28 mouse cellular contexts compared by ENCODE assay signal in genomic region chr17:65365535-65366254, GRCm38 (mm10).
DNase-seq lines count a peak whose midpoint lies in the region; ATAC-seq lines count a peak whose summit lies in the region.
"Had no signal": no experiment of that assay in that cellular context is flagged by ENCODE, and none has a peak within 500 bp of the region (broad histone marks: within the 10 kb centered on the region; RNA-seq: fewer than 3 reads in every experiment).

No protein-coding gene starts in this region.

- no peak overlapping the region for H3K4me2 ChIP-seq in hindbrain, embryonic 11.5 days (replicated peaks; ENCODE audit: low read depth, low read length)
- H3K4me2 ChIP-seq in neural tube, embryonic 14.5 days (ENCODE audit: low read depth, low read length) = no peak overlapping the region
- H3K4me2 ChIP-seq in hindbrain, embryonic 12.5 days (replicated peaks) = no peak overlapping the region
- no peak overlapping the region for H3K4me2 ChIP-seq in hindbrain, embryonic 16.5 days (ENCODE audit: low read length)
- H3K4me2 ChIP-seq: limb, embryonic 13.5 days; liver, embryonic 11.5 days; lung, embryonic 15.5 days had no signal

- peak; percentile 10 for DNase-seq in hindbrain, embryonic 11.5 days (ENCODE audit: low spot score)
- no peak for DNase-seq in hindbrain, embryonic 10.5 days (ENCODE audit: low spot score)
- DNase-seq in neural tube, embryonic 10.5 days (ENCODE audit: extremely low spot score, low spot score) = no peak
- no peak for DNase-seq in heart, adult 11 months
- DNase-seq in right cerebral cortex, adult 2 months (ENCODE audit: low spot score in 2 of 2) = no peak
- DNase-seq: adrenal gland, postnatal 10 days; B cell, adult 2 months; cerebellum, adult 11-12 months; cerebellum, postnatal 14 days; forebrain, postnatal 0 days; gastrocnemius, postnatal 10 days; kidney, adult 9 months; kidney, postnatal 25 days; right cerebral cortex, postnatal 25 days; spleen, adult 18-20 months; thymus, postnatal 14 days had no signal

- WGBS in hindbrain, embryonic 11.5 days = 52% methylated on average over 3 of the region's 3 CpGs
- 71% methylated on average over 3 of the region's 3 CpGs for WGBS in hindbrain, embryonic 10.5 days
- WGBS in neural tube, embryonic 14.5 days = 45% methylated on average over 3 of the region's 3 CpGs
- 55% methylated on average over 3 of the region's 3 CpGs for WGBS in hindbrain, embryonic 12.5 days
- WGBS in hindbrain, embryonic 16.5 days = 36% methylated on average over 3 of the region's 3 CpGs

- H3K9ac ChIP-seq in hindbrain, embryonic 11.5 days (ENCODE audit: low read depth, low read length) = no peak overlapping the region
- no peak overlapping the region for H3K9ac ChIP-seq in neural tube, embryonic 14.5 days (replicated peaks; ENCODE audit: low read depth, low read length)
- H3K9ac ChIP-seq in hindbrain, embryonic 12.5 days = no peak overlapping the region
- no peak overlapping the region for H3K9ac ChIP-seq in hindbrain, embryonic 16.5 days (ENCODE audit: low read depth, low read length)
- H3K9ac ChIP-seq: forebrain, postnatal 0 days; limb, embryonic 13.5 days; lung, embryonic 15.5 days had no signal

- no peaks in the 10 kb centered on the region for H3K36me3 ChIP-seq in hindbrain, embryonic 11.5 days (ENCODE audit: control insufficient read depth, insufficient read depth, low read length)
- H3K36me3 ChIP-seq in hindbrain, embryonic 10.5 days = no peaks in the 10 kb centered on the region
- H3K36me3 ChIP-seq in neural tube, embryonic 14.5 days (ENCODE audit: control insufficient read depth, insufficient read depth, low read length) = no peaks in the 10 kb centered on the region
- H3K36me3 ChIP-seq in hindbrain, embryonic 12.5 days = no peaks in the 10 kb centered on the region
- no peaks in the 10 kb centered on the region for H3K36me3 ChIP-seq in hindbrain, embryonic 16.5 days (ENCODE audit: control insufficient read depth, insufficient read depth, low read length)
- H3K36me3 ChIP-seq: limb, embryonic 13.5 days; lung, embryonic 15.5 days; midbrain, embryonic 10.5 days had no signal

- H3K4me3 ChIP-seq in hindbrain, embryonic 11.5 days (ENCODE audit: low read depth, low read length) = no peak overlapping the region
- H3K4me3 ChIP-seq in hindbrain, embryonic 10.5 days = no peak overlapping the region
- no peak overlapping the region for H3K4me3 ChIP-seq in neural tube, embryonic 14.5 days (ENCODE audit: low read depth, low read length)
- H3K4me3 ChIP-seq in hindbrain, embryonic 12.5 days = no peak overlapping the region
- H3K4me3 ChIP-seq in hindbrain, embryonic 16.5 days (ENCODE audit: low read length) = no peak overlapping the region
- H3K4me3 ChIP-seq: left cerebral cortex, adult 2 months; limb, embryonic 13.5 days; lung, embryonic 15.5 days; midbrain, embryonic 10.5 days; myocyte had no signal

- H3K27me3 ChIP-seq in hindbrain, embryonic 11.5 days (ENCODE audit: control insufficient read depth, insufficient read depth, low read length) = no peaks in the 10 kb centered on the region
- H3K27me3 ChIP-seq in hindbrain, embryonic 10.5 days (ENCODE audit: insufficient read depth, poor library complexity, severe bottlenecking) = no peaks in the 10 kb centered on the region
- H3K27me3 ChIP-seq in neural tube, embryonic 14.5 days (ENCODE audit: control insufficient read depth, insufficient read depth, low read length) = no peaks in the 10 kb centered on the region
- no peaks in the 10 kb centered on the region for H3K27me3 ChIP-seq in hindbrain, embryonic 12.5 days
- H3K27me3 ChIP-seq in hindbrain, embryonic 16.5 days (replicated peaks; ENCODE audit: control insufficient read depth, insufficient read depth, low read length) = no peaks in the 10 kb centered on the region
- H3K27me3 ChIP-seq: limb, embryonic 13.5 days; lung, embryonic 15.5 days had no signal

- no peaks in the 10 kb centered on the region for H3K9me3 ChIP-seq in hindbrain, embryonic 11.5 days (ENCODE audit: control insufficient read depth, low read length)
- 0 out of 2 replicates have a peak, but pooled peaks cover 6% of the 10 kb centered on the region for H3K9me3 ChIP-seq in hindbrain, embryonic 10.5 days
- H3K9me3 ChIP-seq in neural tube, embryonic 14.5 days (ENCODE audit: control insufficient read depth, low read length) = no peaks in the 10 kb centered on the region
- H3K9me3 ChIP-seq in hindbrain, embryonic 12.5 days (replicated peaks) = 0 out of 2 replicates have a peak, but pooled peaks cover 4% of the 10 kb centered on the region
- no peaks in the 10 kb centered on the region for H3K9me3 ChIP-seq in hindbrain, embryonic 16.5 days (ENCODE audit: control insufficient read depth, low read length)
- H3K9me3 ChIP-seq: lung, embryonic 15.5 days had no signal

- no peak overlapping the region for H3K27ac ChIP-seq in hindbrain, embryonic 11.5 days (ENCODE audit: low read depth, low read length)
- H3K27ac ChIP-seq in hindbrain, embryonic 10.5 days = no peak overlapping the region
- H3K27ac ChIP-seq in neural tube, embryonic 14.5 days (ENCODE audit: low read depth, low read length) = no peak overlapping the region
- H3K27ac ChIP-seq in hindbrain, embryonic 12.5 days = no peak overlapping the region
- H3K27ac ChIP-seq in hindbrain, embryonic 16.5 days (ENCODE audit: low read depth, low read length) = no peak overlapping the region
- H3K27ac ChIP-seq: left cerebral cortex, adult 2 months; limb, embryonic 13.5 days; lung, embryonic 15.5 days; midbrain, embryonic 10.5 days had no signal

- no peaks in the 10 kb centered on the region for H3K4me1 ChIP-seq in hindbrain, embryonic 11.5 days (replicated peaks; ENCODE audit: control insufficient read depth, insufficient read depth, low read length)
- no peaks in the 10 kb centered on the region for H3K4me1 ChIP-seq in hindbrain, embryonic 10.5 days (replicated peaks)
- H3K4me1 ChIP-seq in neural tube, embryonic 14.5 days (ENCODE audit: control insufficient read depth, insufficient read depth, low read length) = no peaks in the 10 kb centered on the region
- H3K4me1 ChIP-seq in hindbrain, embryonic 12.5 days = peaks cover 3% of the 10 kb centered on the region; the same call in 1 of the 2 replicates
- no peaks in the 10 kb centered on the region for H3K4me1 ChIP-seq in hindbrain, embryonic 16.5 days (ENCODE audit: control insufficient read depth, insufficient read depth, low read depth, low read length)
- H3K4me1 ChIP-seq: limb, embryonic 13.5 days; lung, embryonic 15.5 days; midbrain, embryonic 10.5 days had no signal

- peak; percentile 78 for ATAC-seq in hindbrain, embryonic 11.5 days (ENCODE audit: low FRiP score)
- peak; percentile 58; the same call in 1 of the 2 replicates for ATAC-seq in neural tube, embryonic 14.5 days (ENCODE audit: low read depth)
- peak; percentile 85 for ATAC-seq in hindbrain, embryonic 12.5 days (ENCODE audit: low FRiP score)
- peak; percentile 61 for ATAC-seq in hindbrain, embryonic 16.5 days
- ATAC-seq: activated CD4-positive, CD25-positive, alpha-beta regulatory T cell, adult 4 months; forebrain, postnatal 0 days; intestine, postnatal 0 days; midbrain, embryonic 16.5 days had no signal
